Mouse (Mus musculus) limb, embryonic 15.5 days (tissue): Measurements from ENCODE around the gene Snx6. TPM values are rescaled to one million over a fixed set of nuclear protein-coding genes. Genes with fewer than 3 reads are reported as not detected.
"Not testable (repeated sequence)": the region's sequence is repeated elsewhere in the genome, so short reads cannot be mapped to it uniquely, and the experiment has no call there.

Experiments
- ATAC-seq: fragments of 200-750 bp; cut with Nextera tagmentation; 2 replicates; pipeline ENCODE4 v1.8.0; 2017; ENCODE audit warnings: low read depth, moderate TSS enrichment; ENCODE audit not compliant: insufficient number of reproducible peaks, low FRiP score, low TSS enrichment
- H3K27ac ChIP-seq: fragments of 300-500 bp; sonication (generic); 2 replicates; pipeline ENCODE4 v1.5.1; 2015; ENCODE audit warnings: moderate library complexity, mild to moderate bottlenecking, inconsistent platforms
- H3K27me3 ChIP-seq: fragments of 300-500 bp; sonication (generic); 2 replicates; pipeline ENCODE4 v1.6.1; 2015; ENCODE audit warnings: inconsistent platforms
- H3K36me3 ChIP-seq: fragments of 300-500 bp; sonication (generic); 2 replicates; pipeline ENCODE4 v1.6.1; 2015; ENCODE audit warnings: inconsistent platforms
- H3K4me1 ChIP-seq: fragments of 300-500 bp; sonication (generic); 2 replicates; pipeline ENCODE4 v1.6.1; 2015; ENCODE audit warnings: inconsistent platforms
- H3K4me2 ChIP-seq: fragments of 300-500 bp; sonication (generic); 2 replicates; pipeline ENCODE4 v1.6.1; 2015; ENCODE audit warnings: mild to moderate bottlenecking, inconsistent platforms
- H3K4me3 ChIP-seq: fragments of 300-500 bp; sonication (generic); 2 replicates; pipeline ENCODE4 v1.5.1; 2015; ENCODE audit warnings: mild to moderate bottlenecking, inconsistent platforms
- H3K9ac ChIP-seq: fragments of 300-500 bp; sonication (generic); 2 replicates; pipeline ENCODE4 v1.6.1; 2015; ENCODE audit warnings: inconsistent platforms
- H3K9me3 ChIP-seq: fragments of 300-500 bp; sonication (generic); 2 replicates; pipeline ENCODE4 v1.6.1; 2016; ENCODE audit warnings: inconsistent platforms
- WGBS: fragments of 180-500 bp; shearing (Covaris S2); methylation state at CpG from one replicate; pipeline ENCODE4 v1.1.7; 2015; 5-methylcytosine and 5-hydroxymethylcytosine counted together
- polyA plus RNA-seq: library from polyadenylated mRNA; unstranded; fragments of >200 nt; fragmentation: Nextera tagmentation; extraction: Ambion mirVana; gene quantifications from 2 replicates; pipeline ENCODE4 v1.2.1, GENCODE M21; 2015

The Snx6 gene
- polyA plus RNA-seq, 1 experiment from 2014 or later = 165 TPM

DNA sequence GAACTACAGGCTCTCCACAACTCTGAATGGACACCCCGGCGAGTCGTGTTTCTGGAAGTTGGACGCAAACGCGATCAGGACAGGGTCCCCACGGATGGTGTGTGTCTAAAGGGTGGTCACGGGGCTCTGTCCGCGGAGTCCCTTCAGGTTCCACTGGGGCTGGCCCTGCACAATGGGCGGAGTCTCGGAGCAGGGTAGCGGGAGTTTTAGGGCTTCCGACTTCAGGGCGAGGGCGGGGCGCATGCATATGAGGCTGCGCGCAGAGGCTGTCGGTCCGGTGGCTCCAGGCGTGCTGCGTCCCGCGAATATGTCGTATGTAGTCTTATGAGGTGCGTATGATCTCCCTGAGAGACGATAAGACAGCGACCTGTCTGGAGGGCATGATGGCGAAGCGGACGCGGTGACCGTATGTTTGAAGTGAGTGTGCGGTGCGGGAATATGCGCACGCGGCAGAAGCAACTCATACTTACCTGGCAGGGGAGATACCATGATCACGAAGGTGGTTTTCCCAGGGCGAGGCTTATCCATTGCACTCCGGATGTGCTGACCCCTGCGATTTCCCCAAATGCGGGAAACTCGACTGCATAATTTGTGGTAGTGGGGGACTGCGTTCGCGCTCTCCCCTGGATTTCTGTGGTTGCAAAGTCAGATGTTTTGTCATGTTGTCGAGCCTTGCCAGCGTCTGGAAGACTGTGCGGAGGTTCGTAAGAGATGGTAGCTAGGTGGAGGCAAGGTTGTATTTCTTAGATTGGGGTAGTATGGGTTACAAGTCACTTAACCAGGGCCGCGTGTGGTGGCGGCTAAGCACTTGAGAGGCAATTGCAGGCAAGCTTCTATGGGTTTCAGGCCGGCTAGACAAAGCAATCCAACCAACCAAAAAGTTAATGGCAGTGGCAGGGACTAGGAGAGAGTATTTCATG is 66.1 kb downstream of the Snx6 start:
- not testable (repeated sequence) for H3K27me3 ChIP-seq, H3K27ac ChIP-seq, H3K4me2 ChIP-seq, H3K9ac ChIP-seq, H3K4me1 ChIP-seq, H3K9me3 ChIP-seq, H3K36me3 ChIP-seq, H3K4me3 ChIP-seq
- ATAC-seq = peak; percentile 90
- whole genome bisulfite sequencing = no CpG with 5 or more reads among the region's 56 CpGs

DNA sequence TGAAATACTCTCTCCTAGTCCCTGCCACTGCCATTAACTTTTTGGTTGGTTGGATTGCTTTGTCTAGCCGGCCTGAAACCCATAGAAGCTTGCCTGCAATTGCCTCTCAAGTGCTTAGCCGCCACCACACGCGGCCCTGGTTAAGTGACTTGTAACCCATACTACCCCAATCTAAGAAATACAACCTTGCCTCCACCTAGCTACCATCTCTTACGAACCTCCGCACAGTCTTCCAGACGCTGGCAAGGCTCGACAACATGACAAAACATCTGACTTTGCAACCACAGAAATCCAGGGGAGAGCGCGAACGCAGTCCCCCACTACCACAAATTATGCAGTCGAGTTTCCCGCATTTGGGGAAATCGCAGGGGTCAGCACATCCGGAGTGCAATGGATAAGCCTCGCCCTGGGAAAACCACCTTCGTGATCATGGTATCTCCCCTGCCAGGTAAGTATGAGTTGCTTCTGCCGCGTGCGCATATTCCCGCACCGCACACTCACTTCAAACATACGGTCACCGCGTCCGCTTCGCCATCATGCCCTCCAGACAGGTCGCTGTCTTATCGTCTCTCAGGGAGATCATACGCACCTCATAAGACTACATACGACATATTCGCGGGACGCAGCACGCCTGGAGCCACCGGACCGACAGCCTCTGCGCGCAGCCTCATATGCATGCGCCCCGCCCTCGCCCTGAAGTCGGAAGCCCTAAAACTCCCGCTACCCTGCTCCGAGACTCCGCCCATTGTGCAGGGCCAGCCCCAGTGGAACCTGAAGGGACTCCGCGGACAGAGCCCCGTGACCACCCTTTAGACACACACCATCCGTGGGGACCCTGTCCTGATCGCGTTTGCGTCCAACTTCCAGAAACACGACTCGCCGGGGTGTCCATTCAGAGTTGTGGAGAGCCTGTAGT is 76.4 kb downstream of the Snx6 start:
- H3K4me3 ChIP-seq, H3K9me3 ChIP-seq, H3K36me3 ChIP-seq, H3K4me1 ChIP-seq, H3K27me3 ChIP-seq, H3K4me2 ChIP-seq, H3K9ac ChIP-seq, H3K27ac ChIP-seq: not testable (repeated sequence)
- no CpG with 5 or more reads among the region's 56 CpGs for WGBS
- ATAC-seq = peak; percentile 90

DNA sequence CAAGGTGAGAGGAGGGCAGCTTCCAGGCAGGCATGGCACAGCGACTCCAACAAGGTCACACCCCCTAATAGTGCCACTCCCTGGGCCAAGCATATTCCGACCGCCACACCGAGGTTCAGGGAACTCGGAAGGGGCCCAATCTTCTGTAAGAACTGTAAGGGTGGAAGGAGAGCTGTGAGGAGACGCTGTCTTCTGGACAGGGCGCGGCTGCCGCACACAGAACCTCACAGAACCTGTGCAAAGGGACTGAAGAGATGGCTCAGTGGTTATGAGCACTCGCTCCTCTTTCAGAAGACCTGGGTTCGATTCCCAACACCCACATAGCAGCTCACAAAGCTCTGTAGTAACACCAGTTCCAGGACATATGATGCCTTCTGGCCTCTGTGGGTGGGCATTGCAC is 78.0 kb downstream of the Snx6 start:
- 68% methylated on average over 6 of the region's 11 CpGs for whole genome bisulfite sequencing
- H3K9me3 ChIP-seq, H3K27ac ChIP-seq: not testable (repeated sequence)

DNA sequence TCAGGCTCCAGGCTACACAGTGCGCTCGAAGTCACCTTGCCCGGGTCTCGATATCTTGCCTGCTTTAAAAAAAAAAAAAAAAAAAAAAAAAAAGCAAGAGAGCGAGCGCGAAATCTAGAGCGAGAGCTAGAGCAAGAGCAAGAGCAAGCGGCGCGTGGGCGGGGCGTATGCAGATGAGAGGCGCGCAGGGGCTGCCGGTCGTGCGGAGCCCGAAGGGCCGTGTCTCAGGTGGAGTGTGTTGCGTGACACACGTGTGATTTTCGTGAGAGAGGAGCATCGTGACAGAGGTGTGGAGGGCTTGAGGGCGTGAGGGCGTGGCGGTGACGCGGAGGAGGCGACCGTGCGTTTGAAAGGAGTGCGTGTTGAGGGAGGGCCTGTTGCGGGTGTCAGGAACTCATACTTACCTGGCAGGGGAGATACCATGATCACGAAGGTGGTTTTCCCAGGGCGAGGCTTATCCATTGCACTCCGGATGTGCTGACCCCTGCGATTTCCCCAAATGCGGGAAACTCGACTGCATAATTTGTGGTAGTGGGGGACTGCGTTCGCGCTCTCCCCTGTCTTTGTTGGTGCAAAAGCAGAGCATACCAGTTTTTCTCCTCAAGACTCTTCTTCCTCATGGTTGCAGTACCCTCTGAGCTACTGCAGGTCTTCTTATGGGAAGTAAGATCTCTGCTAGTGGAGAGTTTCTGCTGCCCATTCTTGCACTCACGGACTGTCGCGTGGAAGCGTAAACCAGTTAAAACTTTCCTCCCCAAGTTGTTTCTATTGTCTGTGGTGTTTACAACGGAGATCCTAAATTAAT is 81.5 kb downstream of the Snx6 start:
- ATAC-seq = peak; percentile 49
- H3K27ac ChIP-seq, H3K9me3 ChIP-seq, H3K9ac ChIP-seq, H3K4me3 ChIP-seq, H3K4me1 ChIP-seq, H3K36me3 ChIP-seq, H3K4me2 ChIP-seq, H3K27me3 ChIP-seq: not testable (repeated sequence)
- 0% methylated on average over 7 of the region's 48 CpGs for WGBS

More for the DNA sequence above, 78.0 kb downstream of the Snx6 start:
- ATAC-seq, H3K4me3 ChIP-seq, H3K9ac ChIP-seq, H3K4me2 ChIP-seq, H3K4me1 ChIP-seq, H3K36me3 ChIP-seq, H3K27me3 ChIP-seq: not testable (repeated sequence)

DNA sequence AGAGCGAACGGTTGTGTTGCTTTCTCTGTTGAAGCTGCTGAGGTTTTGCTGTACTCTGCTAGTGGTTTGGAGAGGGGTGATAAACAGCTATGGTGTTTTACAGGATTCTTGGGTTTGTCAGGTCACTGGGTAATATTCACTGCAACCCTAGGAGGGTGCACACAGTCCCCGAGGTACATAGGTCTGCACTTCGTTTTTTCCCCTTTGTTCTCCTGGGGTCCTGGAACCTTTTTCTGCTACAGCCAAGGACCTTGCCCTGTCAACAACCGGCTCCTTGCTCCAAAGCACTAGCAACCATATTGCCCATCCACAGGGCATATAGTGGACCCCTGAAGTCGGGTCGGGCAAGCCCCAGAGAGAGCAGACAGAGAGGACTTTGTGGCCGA is 85.0 kb downstream of the Snx6 start:
- not testable (repeated sequence) for H3K4me2 ChIP-seq, H3K27ac ChIP-seq, H3K4me3 ChIP-seq, H3K36me3 ChIP-seq, H3K9ac ChIP-seq, H3K27me3 ChIP-seq, H3K4me1 ChIP-seq, H3K9me3 ChIP-seq
- 0% methylated on average over 3 of the region's 8 CpGs for WGBS
- peak; percentile 88 for ATAC-seq

DNA sequence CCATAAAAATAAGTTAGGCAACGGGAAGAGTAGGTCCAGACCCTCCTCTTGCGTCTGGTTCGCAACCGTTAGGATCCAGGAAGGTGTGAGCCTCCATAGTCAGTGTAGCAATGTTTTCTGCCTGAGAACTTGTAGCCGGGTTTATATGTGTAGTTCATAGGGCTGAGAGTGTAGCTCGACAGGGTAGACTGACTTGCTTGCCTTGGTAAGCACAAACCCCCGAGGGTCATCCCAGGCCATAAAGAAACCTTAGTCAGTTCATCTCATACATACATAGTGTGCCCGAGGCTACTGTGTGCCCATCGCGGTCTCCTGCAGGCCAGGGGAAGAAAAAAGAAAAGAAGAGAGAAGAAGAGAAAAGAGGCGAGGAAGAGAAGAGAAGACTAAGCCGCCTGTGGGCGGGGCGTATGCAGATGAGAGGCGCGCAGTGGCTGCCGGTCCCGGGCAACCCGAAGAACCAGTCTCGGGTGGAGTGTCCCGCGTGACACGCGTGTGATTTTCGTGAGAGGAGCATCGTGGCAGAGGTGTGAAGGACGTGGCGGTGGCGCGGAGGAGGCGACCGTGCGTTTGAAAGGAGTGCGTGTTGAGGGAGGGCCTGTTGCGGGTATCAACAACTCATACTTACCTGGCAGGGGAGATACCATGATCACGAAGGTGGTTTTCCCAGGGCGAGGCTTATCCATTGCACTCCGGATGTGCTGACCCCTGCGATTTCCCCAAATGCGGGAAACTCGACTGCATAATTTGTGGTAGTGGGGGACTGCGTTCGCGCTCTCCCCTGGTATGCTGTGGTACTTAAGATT is 85.6 kb downstream of the Snx6 start:
- H3K4me2 ChIP-seq, H3K27me3 ChIP-seq, H3K9me3 ChIP-seq, H3K27ac ChIP-seq, H3K36me3 ChIP-seq, H3K4me1 ChIP-seq, H3K4me3 ChIP-seq, H3K9ac ChIP-seq: not testable (repeated sequence)
- ATAC-seq = peak; percentile 46
- 0% methylated on average over 13 of the region's 44 CpGs for WGBS

DNA sequence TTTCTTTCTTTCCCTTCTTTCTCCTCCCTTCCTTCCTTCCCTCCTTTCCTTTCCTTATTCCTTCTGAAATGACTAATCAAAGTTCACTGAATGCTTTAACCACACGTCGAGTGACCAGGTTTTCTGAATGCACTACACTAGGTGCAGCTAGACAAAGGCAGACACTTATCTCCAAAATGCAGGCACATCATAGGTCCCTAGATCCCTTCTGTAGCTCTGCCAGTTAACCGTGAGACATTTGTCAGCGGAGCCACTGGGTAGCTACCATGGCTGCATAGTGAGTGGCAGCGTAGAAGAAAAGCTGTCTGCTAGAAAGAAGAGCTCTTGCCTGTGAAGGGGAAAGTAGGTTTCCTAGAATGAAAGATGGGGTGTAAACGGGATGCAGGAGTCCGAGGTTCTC is 96.1 kb downstream of the Snx6 start:
- no peak for ATAC-seq
- H3K9ac ChIP-seq = no peak overlapping the region
- no peak overlapping the region for H3K4me3 ChIP-seq
- no peaks in the 10 kb centered on the region for H3K36me3 ChIP-seq
- 64% methylated on average over 7 of the region's 7 CpGs for WGBS
- peaks cover 3% of the 10 kb centered on the region; the same call in 1 of the 2 replicates for H3K4me1 ChIP-seq
- no peaks in the 10 kb centered on the region for H3K9me3 ChIP-seq
- no peak overlapping the region for H3K4me2 ChIP-seq
- no peaks in the 10 kb centered on the region for H3K27me3 ChIP-seq
- H3K27ac ChIP-seq = no peak overlapping the region

DNA sequence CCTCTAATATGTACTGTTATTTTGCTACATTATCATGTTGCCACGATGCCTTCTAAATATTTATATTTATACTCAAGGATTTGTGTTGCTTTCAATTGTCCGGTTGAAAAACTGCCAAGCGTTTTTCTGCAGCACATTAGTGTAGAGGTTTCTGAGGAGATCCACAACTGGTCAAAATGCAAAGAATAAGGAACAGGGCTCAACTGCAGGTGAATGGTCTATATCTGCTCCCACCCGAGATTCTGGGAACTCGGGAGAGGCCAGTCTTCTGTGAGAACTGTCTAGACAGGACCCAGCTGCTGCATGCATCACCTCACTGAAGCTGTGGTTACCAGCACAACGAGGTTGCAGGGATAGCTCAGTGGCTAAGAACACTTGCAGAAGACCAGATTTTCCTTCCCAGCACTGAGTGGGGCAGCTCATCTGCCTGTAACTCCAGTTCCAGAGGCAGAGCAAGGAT is 97.7 kb downstream of the Snx6 start:
- Histone ChIP-seq H3K27me3 (no peaks in the 10 kb centered on the region), H3K4me3 (no peak overlapping the region), H3K36me3 (no peaks in the 10 kb centered on the region), H3K9me3 (no peaks in the 10 kb centered on the region), H3K27ac (peak overlapping the region; percentile 55; the same call in 1 of the 2 replicates), H3K4me1 (peaks cover 3% of the 10 kb centered on the region; the same call in 1 of the 2 replicates), H3K4me2 (no peak overlapping the region), H3K9ac (no peak overlapping the region)
- no peak for ATAC-seq
- 52% methylated on average over 6 of the region's 6 CpGs for WGBS

DNA sequence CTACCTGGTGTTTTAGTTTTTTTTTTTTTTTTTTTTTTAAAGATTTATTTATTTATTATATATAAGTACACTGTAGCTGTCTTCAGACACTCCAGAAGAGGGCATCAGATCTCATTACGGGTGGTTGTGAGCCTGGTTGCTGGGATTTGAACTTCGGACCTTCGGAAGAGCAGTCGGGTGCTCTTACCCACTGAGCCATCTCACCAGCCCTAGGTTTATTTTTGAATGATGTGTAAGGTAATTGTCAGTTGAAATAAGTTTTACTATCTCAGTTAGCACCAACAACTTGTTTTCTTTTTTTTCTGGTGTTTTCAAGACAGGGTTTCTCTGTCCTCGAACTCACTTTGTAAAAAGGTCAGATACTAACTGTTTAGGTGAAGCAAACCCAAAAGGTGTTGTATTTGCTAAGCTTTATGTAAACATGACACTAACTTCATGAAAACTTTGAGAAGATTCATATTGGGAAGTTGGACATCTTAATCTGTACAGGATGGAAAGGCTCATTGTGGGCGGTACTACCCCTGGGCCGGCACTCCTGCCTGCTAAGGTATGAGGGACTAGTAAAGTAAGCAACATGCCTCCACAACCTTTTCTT is 98.4 kb downstream of the Snx6 start:
- Histone ChIP-seq H3K27me3 (no peaks in the 10 kb centered on the region), H3K4me2 (no peak overlapping the region), H3K4me1 (peaks cover 3% of the 10 kb centered on the region; the same call in 1 of the 2 replicates), H3K9ac (no peak overlapping the region), H3K9me3 (no peaks in the 10 kb centered on the region), H3K27ac (peak overlapping the region; percentile 55), H3K4me3 (no peak overlapping the region), H3K36me3 (peaks cover 5% of the 10 kb centered on the region; the same call in 1 of the 2 replicates)
- 6% methylated on average over 7 of the region's 7 CpGs for WGBS
- peak; percentile 66; the same call in 1 of the 2 replicates for ATAC-seq
